Mouse (Mus musculus) adrenal gland, postnatal 36 days (tissue): ENCODE results near the gene Mns1. TPM values are rescaled to one million over a fixed set of nuclear protein-coding genes. Genes with fewer than 3 reads are reported as not detected.

Source experiments
- DNase-seq, 2 experiments: peaks; one replicate each; pipeline ENCODE4 v3.0.0; 2021; ENCODE audit warnings: mixed read lengths in 1 of 2
- microRNA-seq: library from miRNA; unstranded; fragments of <30 nt; microRNA quantifications from one replicate; pipeline ENCODE4 v1.2.0, GENCODE M21; 2021
- total RNA-seq, 2 experiments: library from RNA; stranded (reverse); gene quantifications; 2 replicates each; pipeline ENCODE4 v1.2.3; 2021

The Mns1 gene
- total RNA-seq, 2 experiments from 2014 or later: 2.7 to 4.0 TPM

- DNase-seq: no peak
Observed at GRCm38 (mm10) chr9:72475511-72475910, 37.7 kb downstream of the Mns1 start.

DNA sequence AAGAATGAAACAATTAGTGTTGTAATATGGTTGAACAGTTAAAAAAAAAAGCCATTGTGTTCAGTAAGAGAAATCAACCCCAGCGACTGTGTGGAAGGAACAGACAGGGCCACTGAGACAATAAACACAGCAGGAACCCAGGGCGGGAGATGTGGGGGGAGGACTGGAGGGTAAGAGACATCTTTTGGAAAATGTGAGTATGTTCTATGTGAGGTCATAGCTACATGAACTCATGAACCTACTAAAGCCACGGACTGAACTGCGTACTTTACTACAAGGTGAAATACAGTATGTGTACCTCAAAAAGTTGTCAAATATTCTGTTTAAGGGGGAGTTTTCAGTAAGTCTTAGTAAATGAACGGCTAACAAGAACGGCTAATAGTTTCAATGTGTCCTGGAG is 39.5 kb downstream of the Mns1 start:
- no peak for DNase-seq

- DNase-seq: no peak
Observed at GRCm38 (mm10) chr9:72479276-72479675, 41.5 kb downstream of the Mns1 start.

DNA sequence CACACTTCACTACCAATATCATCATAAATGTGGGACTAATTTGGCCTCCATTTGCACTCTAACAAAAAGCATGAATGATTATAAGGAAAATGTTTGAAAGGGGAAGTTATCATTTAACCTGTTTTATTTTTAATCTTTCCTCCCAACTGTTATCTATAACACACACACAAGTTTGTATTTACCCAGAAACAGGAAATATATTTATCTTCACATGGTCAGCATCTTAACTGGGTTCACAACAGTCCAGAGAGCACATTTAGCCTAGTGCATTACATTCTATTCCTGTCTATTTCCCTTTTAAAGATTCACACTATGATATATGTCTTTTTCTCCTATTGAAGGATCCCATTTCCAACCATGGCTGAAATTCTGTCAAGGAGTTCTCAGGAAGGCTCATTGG is 50.7 kb downstream of the Mns1 start:
- no peak for DNase-seq

DNA sequence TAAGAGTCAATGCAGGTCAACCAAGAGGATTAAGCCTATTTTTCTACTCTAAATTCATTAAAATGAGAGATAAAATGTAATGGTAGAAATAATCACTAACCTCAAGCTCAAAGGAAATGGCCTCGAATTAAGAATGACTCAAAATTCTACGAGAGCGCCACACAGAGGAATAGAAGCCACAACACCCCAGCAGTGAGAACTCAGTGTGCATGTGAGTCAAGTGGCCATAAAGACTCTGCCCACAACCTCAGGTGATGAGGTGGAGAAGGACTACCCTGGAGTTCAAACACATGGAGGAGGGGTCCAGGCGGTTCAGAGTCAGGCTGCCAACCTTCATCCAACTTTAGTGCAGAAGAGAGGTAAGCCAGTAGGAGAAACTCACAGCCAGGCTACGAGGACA is 51.3 kb downstream of the Mns1 start:
- no peak for DNase-seq

DNA sequence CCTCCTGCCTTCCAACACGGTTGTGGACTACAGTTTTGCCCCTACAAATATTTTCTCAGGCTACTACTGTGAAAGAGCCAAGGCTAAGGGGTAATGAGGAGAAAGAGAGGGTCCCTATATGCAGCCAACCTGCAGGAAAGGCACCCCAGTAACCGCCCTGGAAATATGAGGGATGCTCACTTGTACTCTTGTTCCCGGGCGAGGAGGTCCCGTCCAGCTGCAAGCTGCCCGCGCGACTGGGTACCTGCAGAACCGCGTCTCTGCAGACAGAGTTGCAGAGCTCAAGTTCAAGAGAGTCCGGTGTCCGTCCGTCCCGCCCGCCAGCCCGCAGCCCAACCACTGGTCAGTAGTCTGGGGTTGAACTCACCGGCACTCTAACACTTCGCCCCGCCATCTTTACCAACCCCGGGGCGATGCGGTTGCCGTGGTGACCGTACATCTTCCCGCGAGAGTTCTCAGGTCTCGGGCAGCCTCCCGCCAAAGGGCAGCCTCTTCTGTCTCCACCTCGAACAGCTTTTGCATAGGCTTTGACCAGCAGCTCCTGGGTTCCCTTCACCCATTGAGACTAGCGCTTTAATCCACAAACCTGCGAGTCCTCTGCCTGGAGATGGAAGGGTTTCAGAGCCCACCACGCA is 53.9 kb downstream of the Mns1 start:
- DNase-seq: peak; percentile 93 to 95

DNA sequence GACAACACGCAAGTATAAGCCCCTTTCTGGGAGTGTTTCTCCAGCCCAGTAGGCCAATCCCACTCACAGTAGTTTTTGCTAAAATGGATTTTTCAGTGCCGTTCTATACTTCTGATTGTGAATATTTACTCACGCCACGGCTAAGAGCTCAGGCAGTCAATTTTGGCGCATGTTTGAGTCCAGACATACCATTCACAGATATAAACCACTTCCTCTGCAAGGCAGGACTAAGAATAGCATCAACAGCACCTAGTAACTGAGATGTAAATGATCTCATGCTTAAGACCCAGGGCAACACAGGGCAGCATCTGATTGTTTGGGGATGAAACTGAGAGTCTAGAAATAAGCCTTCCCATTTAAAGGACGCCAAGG is 54.4 kb downstream of the Mns1 start, which contains the start of gene Tex9:
Gene Tex9 (minus strand): TSS at position 19 of the 372 bp plus-strand sequence.
- DNase-seq: no peak

DNA sequence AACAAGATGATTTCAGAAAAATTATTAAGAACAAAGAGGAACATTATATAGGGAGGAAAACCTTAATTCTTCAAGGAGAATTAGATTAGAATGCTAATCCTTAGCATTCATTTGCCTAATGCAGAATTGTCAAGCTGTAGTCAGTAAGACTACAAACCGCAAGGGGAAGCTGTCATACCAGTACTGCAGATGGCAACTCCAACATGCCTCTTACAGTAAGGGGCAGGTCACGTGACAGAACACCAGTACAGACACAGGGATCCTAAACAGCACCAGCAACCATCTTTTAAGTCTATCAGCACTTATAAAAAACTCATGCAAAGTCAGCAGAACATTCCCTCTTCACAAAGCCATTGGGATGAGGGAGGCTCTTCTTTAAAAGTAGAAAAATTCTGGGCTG is 55.7 kb downstream of the Mns1 start:
- DNase-seq: no peak

GRCm38 (mm10) chr9:72493984-72494685 is 56.3 kb downstream of the Mns1 start:
- no peak for DNase-seq

- no peak for DNase-seq
Observed at GRCm38 (mm10) chr9:72496691-72497090, 58.9 kb downstream of the Mns1 start.

DNA sequence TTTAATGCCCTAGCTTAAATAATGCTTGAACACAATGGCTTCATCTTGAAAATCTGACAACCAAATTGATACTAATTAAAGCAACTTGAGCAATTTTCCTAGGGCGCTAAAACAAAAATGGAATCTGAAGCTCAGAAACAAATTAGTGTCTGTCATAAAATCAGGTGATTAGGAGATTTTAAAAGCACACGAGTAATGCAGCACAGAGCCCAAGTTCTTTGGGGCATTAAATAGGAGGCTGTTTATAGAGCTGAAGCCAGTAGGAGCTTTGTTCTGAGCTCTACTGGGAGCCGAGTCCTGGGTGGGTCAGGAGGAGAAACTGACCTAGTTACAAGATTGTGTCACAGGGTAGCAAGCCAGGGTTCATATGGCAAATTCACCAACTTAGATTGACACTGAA is 59.4 kb downstream of the Mns1 start:
- DNase-seq: no peak

Small RNA genes lying within 50 kb of the gene (microRNA-seq; reads per million reads assigned to microRNA genes)
- gene Gm28010: not detected

Other genes starting within 250 kb of the Mns1 start
- gene Zfp280d, start 163.2 kb upstream of the Mns1 start, total RNA-seq: 10 to 100 TPM; 24.9 to 32.0 TPM
- 1 to 10 TPM; 4.0 to 4.7 TPM for gene Tex9, start 54.2 kb downstream of the Mns1 start, total RNA-seq
- gene Rfx7, start 94.2 kb downstream of the Mns1 start, total RNA-seq: 10 to 100 TPM; 19.4 to 22.8 TPM
- 100 to 1,000 TPM; 431 to 435 TPM for gene Nedd4, start 224.3 kb downstream of the Mns1 start, total RNA-seq